Mouse (Mus musculus) ovary, postnatal 10 days (tissue): Measurements from ENCODE around the gene Gm21497.
"Not testable (repeated sequence)": the region's sequence is repeated elsewhere in the genome, so short reads cannot be mapped to it uniquely, and the experiment has no call there.

ENCODE experiments used
- DNase-seq: peaks from one replicate; pipeline ENCODE4 v3.0.0; 2022; ENCODE audit warnings: low spot score

The Gm21497 gene

GRCm38 (mm10) chrY:61646446-61646845 lies at the start of gene Gm21497:
TSS of gene Gm21497 (plus strand) at chrY:61646746.
- not testable (repeated sequence) for DNase-seq
